Mouse (Mus musculus) gastrocnemius, postnatal 4 days (tissue): ENCODE results near the gene Mmp10. TPM values are rescaled to one million over a fixed set of nuclear protein-coding genes. Genes with fewer than 3 reads are reported as not detected.

ENCODE experiments used
- total RNA-seq, 2 experiments: library from RNA; stranded (reverse); gene quantifications; 2 replicates each; pipeline ENCODE4 v1.2.3; 2021

Gene Mmp10
- total RNA-seq, 2 experiments from 2014 or later = not detected

Other genes with a start within 250 kb of the Mmp10 start
- gene Mmp13, start 229.8 kb upstream of the Mmp10 start, total RNA-seq = under 1 TPM in 1 of 2 experiments, not detected in 1; 0.10 TPM
- not detected for gene Mmp12, start 158.0 kb upstream of the Mmp10 start, total RNA-seq
- gene Mmp1b, start 114.3 kb upstream of the Mmp10 start, total RNA-seq = not detected
- gene Mmp3, start 56.5 kb upstream of the Mmp10 start, total RNA-seq = under 1 TPM in 1 of 2 experiments, not detected in 1; 0.15 TPM
- under 1 TPM; 0.15 to 0.29 TPM for gene Mmp8, start 56.1 kb downstream of the Mmp10 start, total RNA-seq
- gene Mmp27, start 69.0 kb downstream of the Mmp10 start, total RNA-seq = not detected
- gene Mmp20, start 125.9 kb downstream of the Mmp10 start, total RNA-seq = not detected
- gene Mmp7, start 189.7 kb downstream of the Mmp10 start, total RNA-seq = not detected